Mouse (Mus musculus) lung, embryonic 16.5 days (tissue): ENCODE measurements around the gene Smarcad1. TPM values are rescaled to one million over a fixed set of nuclear protein-coding genes. Genes with fewer than 3 reads are reported as not detected.

Experiments used
- ATAC-seq: fragments of 200-750 bp; cut with Nextera tagmentation; 2 replicates; pipeline ENCODE4 v1.8.0; 2017; ENCODE audit warnings: low read depth, mild to moderate bottlenecking, moderate library complexity
- H3K27ac ChIP-seq: fragments of 300-500 bp; sonication (generic); 2 replicates; pipeline ENCODE4 v1.5.1; 2014; ENCODE audit warnings: mild to moderate bottlenecking, control low read depth, low read length
- H3K27me3 ChIP-seq: fragments of 300-500 bp; sonication (generic); 2 replicates; pipeline ENCODE4 v1.6.1; 2014; ENCODE audit warnings: low read depth, low read length, mixed read lengths; ENCODE audit not compliant: control insufficient read depth, insufficient read depth
- H3K36me3 ChIP-seq: fragments of 300-500 bp; sonication (generic); 2 replicates; pipeline ENCODE4 v1.6.1; 2014; ENCODE audit warnings: low read length; ENCODE audit not compliant: control insufficient read depth, insufficient read depth
- H3K4me1 ChIP-seq: fragments of 300-500 bp; sonication (generic); replicated peaks from 2 replicates; pipeline ENCODE4 v1.6.1; 2014; ENCODE audit warnings: low read length, mixed read lengths; ENCODE audit not compliant: control insufficient read depth, insufficient read depth
- H3K4me2 ChIP-seq: fragments of 300-500 bp; sonication (generic); 2 replicates; pipeline ENCODE4 v1.6.1; 2014; ENCODE audit warnings: low read depth, low read length, control low read depth
- H3K4me3 ChIP-seq: fragments of 300-500 bp; sonication (generic); 2 replicates; pipeline ENCODE4 v1.5.1; 2014; ENCODE audit warnings: mild to moderate bottlenecking, low read length, control low read depth
- H3K9ac ChIP-seq: fragments of 300-500 bp; sonication (generic); 2 replicates; pipeline ENCODE4 v1.6.1; 2014; ENCODE audit warnings: low read length, control low read depth
- H3K9me3 ChIP-seq: fragments of 300-500 bp; sonication (generic); 2 replicates; pipeline ENCODE4 v1.6.1; 2016; ENCODE audit warnings: low read length; ENCODE audit not compliant: control insufficient read depth
- WGBS: fragments of 180-500 bp; shearing (Covaris S2); extraction: QIAGEN DNeasy Blood & Tissue Kit; methylation state at CpG from one replicate; pipeline ENCODE4 v1.1.7; 2014; 5-methylcytosine and 5-hydroxymethylcytosine counted together
- polyA plus RNA-seq: library from polyadenylated mRNA; unstranded; fragments of >200 nt; fragmentation: Nextera tagmentation; extraction: Ambion mirVana; gene quantifications from 2 replicates; pipeline ENCODE4 v1.2.1, GENCODE M21; 2015

Smarcad1 gene
- polyA plus RNA-seq, 1 experiment from 2014 or later = 64.8 TPM

- Histone ChIP-seq H3K9me3 (no peaks in the 10 kb centered on the region), H3K4me1 (no peaks in the 10 kb centered on the region), H3K9ac (no peak overlapping the region), H3K36me3 (no peaks in the 10 kb centered on the region), H3K27me3 (no peaks in the 10 kb centered on the region), H3K27ac (no peak overlapping the region), H3K4me2 (no peak overlapping the region), H3K4me3 (no peak overlapping the region)
- ATAC-seq = no peak
- WGBS = 82% methylated on average over 4 of the region's 4 CpGs
Observed at GRCm38 (mm10) chr6:65159381-65159942, 117.1 kb downstream of the Smarcad1 start.

GRCm38 (mm10) chr6:65164137-65164536 lies 121.8 kb downstream of the Smarcad1 start:
- ATAC-seq = no peak
- Histone ChIP-seq H3K4me1 (no peaks in the 10 kb centered on the region), H3K27me3 (no peaks in the 10 kb centered on the region), H3K4me3 (no peak overlapping the region), H3K4me2 (no peak overlapping the region), H3K27ac (no peak overlapping the region), H3K36me3 (no peaks in the 10 kb centered on the region), H3K9me3 (no peaks in the 10 kb centered on the region), H3K9ac (no peak overlapping the region)
- WGBS = 72% methylated on average over 6 of the region's 6 CpGs

- Histone ChIP-seq H3K4me1 (no peaks in the 10 kb centered on the region), H3K4me3 (no peak overlapping the region), H3K4me2 (no peak overlapping the region), H3K9me3 (no peaks in the 10 kb centered on the region), H3K9ac (no peak overlapping the region), H3K27ac (no peak overlapping the region), H3K36me3 (no peaks in the 10 kb centered on the region), H3K27me3 (no peaks in the 10 kb centered on the region)
- no peak for ATAC-seq
- 41% methylated on average over 5 of the region's 5 CpGs for WGBS
Observed at GRCm38 (mm10) chr6:65164977-65165376, 122.6 kb downstream of the Smarcad1 start.

Other genes with a start within 250 kb of the Smarcad1 start
- gene Hpgds, start 102.3 kb downstream of the Smarcad1 start, polyA plus RNA-seq = 3.5 and 4.2 TPM in 2 replicates